Mouse (Mus musculus) cerebellum, adult 2 months (tissue): ENCODE measurements around the gene Agpat1. TPM values are rescaled to one million over a fixed set of nuclear protein-coding genes. Genes with fewer than 3 reads are reported as not detected.

Source experiments
- DNase-seq, 2 experiments: peaks; one replicate each; pipeline ENCODE4 v3.0.0; 2021
- H3K27ac ChIP-seq: fragments of 200-500 bp; 2 replicates; pipeline ENCODE4 v1.5.1; 2012; ENCODE audit warnings: low read length, control low read depth, inconsistent platforms; ENCODE audit not compliant: insufficient read depth
- H3K27me3 ChIP-seq: fragments of 200-500 bp; 2 replicates; pipeline ENCODE4 v1.6.1; 2012; ENCODE audit warnings: inconsistent platforms, mild to moderate bottlenecking, low read length, moderate library complexity; ENCODE audit not compliant: control insufficient read depth, insufficient read depth
- H3K4me1 ChIP-seq: fragments of 200-500 bp; 2 replicates; pipeline ENCODE4 v1.6.1; 2011; ENCODE audit warnings: low read length; ENCODE audit not compliant: control insufficient read depth, insufficient read depth
- H3K4me3 ChIP-seq: fragments of 200-500 bp; replicated peaks from 2 replicates; pipeline ENCODE3; 2011; ENCODE audit warnings: mild to moderate bottlenecking, low read depth, low read length, control low read depth; ENCODE audit not compliant: insufficient read depth
- CTCF ChIP-seq: fragments of 200-500 bp; IDR thresholded peaks from 2 replicates; pipeline ENCODE4 v1.5.1; 2011; ENCODE audit warnings: low read depth, mild to moderate bottlenecking, control low read depth, low read length, moderate library complexity, borderline replicate concordance; ENCODE audit not compliant: insufficient read depth
- POLR2A ChIP-seq: fragments of 200-500 bp; IDR thresholded peaks from 2 replicates; pipeline ENCODE4 v1.6.1; 2011; ENCODE audit warnings: low read length, control low read depth, borderline replicate concordance; ENCODE audit not compliant: insufficient read depth
- WGBS: fragments of 180-500 bp; shearing (Covaris S2); methylation state at CpG from one replicate; pipeline ENCODE4 v1.1.7; 2018; 5-methylcytosine and 5-hydroxymethylcytosine counted together
- polyA plus RNA-seq: library from polyadenylated mRNA; depleted of rRNA; stranded (reverse); fragments of >200 nt; gene quantifications from 2 replicates; pipeline ENCODE4 v1.2.3, GENCODE M21; 2012; rRNA removed

The Agpat1 gene
- polyA plus RNA-seq, 1 experiment, result 172 TPM

- no peaks in the 10 kb centered on the region; the same call in 1 of the 2 replicates for H3K27me3 ChIP-seq
- TF ChIP-seq CTCF (no peak), POLR2A (no peak)
- H3K4me1 ChIP-seq, result no peaks in the 10 kb centered on the region
- no peak for DNase-seq
- 4% methylated on average over 19 of the region's 19 CpGs for WGBS
- no peak overlapping the region for H3K4me3 ChIP-seq
- H3K27ac ChIP-seq, result no peak overlapping the region
These were observed 57.1 kb downstream of the Agpat1 start for GRCm38 (mm10) chr17:34661121-34661591.

DNA sequence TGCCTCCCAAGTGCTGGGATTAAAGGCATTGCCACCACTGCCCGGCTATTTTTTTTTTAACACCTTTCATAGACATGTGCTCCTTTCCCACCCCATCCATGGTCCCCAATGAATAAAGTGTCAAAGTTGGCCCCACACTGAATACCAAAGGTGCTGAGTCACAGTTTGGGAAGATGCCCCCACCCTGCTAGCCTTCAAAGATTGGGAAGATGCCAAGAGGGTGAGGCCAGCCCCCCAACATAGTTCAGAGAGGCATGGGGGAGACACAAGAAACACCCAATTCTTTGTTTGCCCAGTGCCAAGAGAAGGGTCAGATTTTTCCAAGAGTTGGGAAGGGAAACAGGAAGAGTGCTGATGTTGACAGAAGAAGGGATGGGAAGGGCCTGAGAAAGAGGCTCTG lies 58.4 kb downstream of the Agpat1 start:
- 79% methylated on average over 1 of the region's 1 CpGs for WGBS
- Histone ChIP-seq H3K4me3 (no peak overlapping the region), H3K27me3 (no peaks in the 10 kb centered on the region; the same call in 1 of the 2 replicates), H3K27ac (no peak overlapping the region), H3K4me1 (no peaks in the 10 kb centered on the region)
- TF ChIP-seq CTCF, result no peak
- TF ChIP-seq POLR2A, result no peak
- no peak for DNase-seq

- whole genome bisulfite sequencing, result 83% methylated on average over 8 of the region's 8 CpGs
- H3K27me3 ChIP-seq, result no peaks in the 10 kb centered on the region; the same call in 1 of the 2 replicates
These were observed 58.9 kb downstream of the Agpat1 start for GRCm38 (mm10) chr17:34662978-34663377.

More at GRCm38 (mm10) chr17:34662978-34663377, 58.9 kb downstream of the Agpat1 start:
- Histone ChIP-seq H3K4me3 (no peak overlapping the region), H3K27ac (no peak overlapping the region), H3K4me1 (no peaks in the 10 kb centered on the region)
- no peak for DNase-seq
- TF ChIP-seq POLR2A (no peak), CTCF (no peak)

Other genes starting within 250 kb of the Agpat1 start
- gene Btnl2, start 249.4 kb upstream of the Agpat1 start, polyA plus RNA-seq, result not detected in 2 replicates
- gene Btnl1, start 227.1 kb upstream of the Agpat1 start, polyA plus RNA-seq, result not detected in 2 replicates
- 5.8 and 6.5 TPM in 2 replicates for gene BC051142, start 205.4 kb upstream of the Agpat1 start, polyA plus RNA-seq
- gene Btnl4, start 126.9 kb upstream of the Agpat1 start, polyA plus RNA-seq, result not detected in 2 replicates
- not detected in 2 replicates for gene Btnl6, start 86.9 kb upstream of the Agpat1 start, polyA plus RNA-seq
- 3.8 and 4.3 TPM in 2 replicates for gene Notch4, start 40.0 kb upstream of the Agpat1 start, polyA plus RNA-seq
- gene Gpsm3, start 14.5 kb upstream of the Agpat1 start, polyA plus RNA-seq, result 2.6 and 3.1 TPM in 2 replicates
- gene Pbx2, start 13.0 kb upstream of the Agpat1 start, polyA plus RNA-seq, result 69.5 and 72.3 TPM in 2 replicates
- gene Ager, start 6.4 kb upstream of the Agpat1 start, polyA plus RNA-seq, result 1.4 and 1.8 TPM in 2 replicates
- gene Rnf5, start 572 bp upstream of the Agpat1 start, polyA plus RNA-seq, result 125 and 137 TPM in 2 replicates
- gene Egfl8, start 11.7 kb downstream of the Agpat1 start, polyA plus RNA-seq, result 6.3 and 7.4 TPM in 2 replicates
- 57.3 and 66.9 TPM in 2 replicates for gene Ppt2, start 24.2 kb downstream of the Agpat1 start, polyA plus RNA-seq
- gene Prrt1, start 25.3 kb downstream of the Agpat1 start, polyA plus RNA-seq, result 194 and 222 TPM in 2 replicates
- 7.4 and 8.5 TPM in 2 replicates for gene Fkbpl, start 40.5 kb downstream of the Agpat1 start, polyA plus RNA-seq
- gene Atf6b, start 42.9 kb downstream of the Agpat1 start, polyA plus RNA-seq, result 61.4 and 69.4 TPM in 2 replicates
- 1.6 and 1.8 TPM in 2 replicates for gene Tnxb, start 66.3 kb downstream of the Agpat1 start, polyA plus RNA-seq
- gene C4b, start 139.6 kb downstream of the Agpat1 start, polyA plus RNA-seq, result 8.5 and 10.2 TPM in 2 replicates
- not detected in 2 replicates for gene Cyp21a1, start 200.3 kb downstream of the Agpat1 start, polyA plus RNA-seq
- gene Stk19, start 232.7 kb downstream of the Agpat1 start, polyA plus RNA-seq, result 52.9 TPM in 2 replicates
- gene Dxo, start 232.8 kb downstream of the Agpat1 start, polyA plus RNA-seq, result 59.6 and 62.5 TPM in 2 replicates
- 77.4 and 87.2 TPM in 2 replicates for gene Skiv2l, start 245.9 kb downstream of the Agpat1 start, polyA plus RNA-seq
- 47.2 and 47.9 TPM in 2 replicates for gene Nelfe, start 246.1 kb downstream of the Agpat1 start, polyA plus RNA-seq